Mouse (Mus musculus) forelimb bud, embryonic 11.5 days (tissue): ENCODE results near the gene Bbs9.
"Not testable (repeated sequence)": the region's sequence is repeated elsewhere in the genome, so short reads cannot be mapped to it uniquely, and the experiment has no call there.

Source experiments
- DNase-seq: peaks from one replicate; pipeline ENCODE4 v3.0.0-alpha.2; 2012; ENCODE audit warnings: low read depth, low spot score

Gene Bbs9

DNA sequence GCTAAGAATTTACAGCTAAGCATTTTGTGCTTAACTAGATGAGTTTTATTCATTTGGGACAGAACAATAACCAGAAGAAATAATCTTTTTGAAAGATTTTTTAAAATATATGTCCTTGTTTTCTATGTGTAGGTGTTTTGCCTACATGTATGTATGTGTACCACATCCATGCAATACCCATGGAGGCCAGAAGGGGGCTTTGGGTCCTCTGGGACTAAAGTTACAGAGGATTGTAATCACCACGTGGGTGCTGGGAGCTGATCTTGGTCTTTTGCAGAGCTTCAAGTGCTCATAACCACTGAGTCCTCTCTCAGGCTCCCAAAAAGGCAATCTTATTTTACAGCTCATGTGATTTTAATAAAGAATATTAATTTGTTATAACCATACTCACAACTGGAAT lies 371.3 kb downstream of the Bbs9 start:
- no peak for DNase-seq

DNA sequence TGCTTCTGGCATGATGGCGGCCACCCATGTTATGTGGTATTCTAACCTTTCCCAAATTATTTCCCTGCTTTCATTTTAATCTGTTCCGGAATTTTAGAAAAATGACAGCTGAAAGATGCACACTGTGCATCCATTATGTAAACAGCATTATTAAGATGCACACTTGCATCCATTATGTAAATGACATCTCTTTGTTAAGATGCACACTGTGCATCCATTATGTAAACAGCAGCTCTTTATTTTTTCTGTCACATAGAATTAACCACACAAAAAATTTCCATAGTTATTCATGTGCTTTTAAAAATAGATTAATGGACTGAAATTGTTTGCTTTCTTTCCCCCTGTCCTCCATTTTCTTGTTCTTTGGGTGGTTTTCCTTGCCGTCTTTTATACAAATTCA lies 373.3 kb downstream of the Bbs9 start:
- DNase-seq = no peak

DNA sequence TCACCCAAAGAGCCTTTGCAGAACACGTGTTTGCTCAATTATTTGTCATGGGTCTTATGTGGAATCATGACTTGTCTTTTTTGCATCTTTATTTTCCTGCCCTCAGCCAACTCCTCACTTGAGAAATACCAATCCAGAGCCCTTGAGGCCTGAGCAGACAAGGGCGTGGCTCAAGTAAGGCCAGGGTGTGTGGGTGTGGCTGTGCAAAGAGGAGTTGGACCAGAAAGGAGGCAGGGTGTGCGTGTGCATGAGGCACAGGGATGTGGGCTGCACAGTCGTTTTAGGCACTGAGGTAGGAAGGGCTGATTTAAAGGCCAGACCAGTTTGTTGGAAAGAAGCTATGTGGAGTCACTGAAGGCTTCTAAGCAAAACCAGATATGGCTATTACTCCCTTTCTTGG lies 373.7 kb downstream of the Bbs9 start:
- DNase-seq = no peak

DNA sequence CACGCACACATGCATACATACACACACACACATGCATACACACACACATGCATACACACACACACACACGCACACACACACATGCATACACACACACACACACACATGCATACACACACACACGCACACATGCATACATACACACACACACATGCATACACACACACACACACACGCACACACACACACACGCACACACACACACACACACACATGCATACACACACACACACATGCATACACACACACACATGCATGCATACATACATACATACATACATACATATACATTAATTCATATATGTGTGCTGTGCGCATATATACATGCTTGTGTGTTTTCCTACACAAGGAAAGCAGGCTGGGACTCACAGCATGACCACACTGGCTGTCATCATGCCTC lies 393.6 kb downstream of the Bbs9 start:
- not testable (repeated sequence) for DNase-seq

DNA sequence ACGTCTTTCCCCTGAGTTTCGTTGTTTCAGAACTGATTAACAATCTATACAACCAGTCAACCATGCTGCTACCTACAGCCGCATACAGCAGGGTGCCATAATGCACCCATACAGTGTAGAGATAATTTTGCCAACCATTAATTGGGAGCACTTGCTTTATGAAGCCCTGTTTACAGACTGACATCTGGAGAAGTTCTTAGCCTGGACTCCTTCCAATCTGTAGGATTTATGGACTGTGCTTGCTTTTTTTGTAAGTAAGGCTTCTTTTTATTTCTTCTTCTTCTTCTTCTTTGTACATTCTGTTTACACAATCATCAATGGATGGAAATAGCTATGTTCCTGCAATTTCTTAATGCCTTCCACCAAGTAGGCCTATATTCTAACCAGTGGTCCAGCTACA lies 395.1 kb downstream of the Bbs9 start:
- DNase-seq = no peak

DNA sequence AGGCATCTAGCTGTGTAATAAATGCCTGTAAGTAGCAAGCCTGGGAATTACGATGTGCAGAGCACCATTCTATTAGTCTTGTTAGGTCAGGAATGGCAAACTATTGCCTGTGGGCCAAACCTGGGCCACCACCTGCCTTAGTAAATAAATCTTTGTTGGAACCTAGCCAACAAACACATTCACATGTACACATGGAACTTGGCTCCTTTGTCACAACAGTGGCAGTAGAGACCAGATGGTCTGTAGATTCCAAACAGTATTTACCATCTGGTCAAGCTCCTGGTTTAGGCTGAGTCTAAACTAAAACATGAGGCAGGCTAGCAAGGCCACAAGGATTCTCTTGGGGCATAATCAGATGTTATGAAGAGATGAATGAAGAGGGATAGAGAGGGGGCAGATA lies 399.7 kb downstream of the Bbs9 start:
- DNase-seq = peak; percentile 71

DNA sequence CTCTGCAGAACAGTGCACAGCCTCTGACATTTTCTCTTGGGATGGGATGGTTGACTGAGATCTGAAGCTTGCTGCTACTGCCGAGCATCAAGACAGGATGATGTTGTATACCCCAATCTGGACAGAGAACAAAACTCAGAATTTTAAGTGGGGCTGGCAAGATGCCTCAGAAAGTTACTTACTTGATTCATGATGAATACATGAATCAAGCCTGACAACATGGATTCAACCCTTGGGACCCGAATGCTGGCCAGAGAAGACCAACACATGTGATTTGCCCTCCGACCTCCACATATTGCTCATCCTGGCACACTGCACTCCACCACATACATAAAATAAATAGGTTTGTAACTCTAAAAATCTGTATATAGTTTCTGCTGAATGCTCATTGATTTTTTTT lies 403.8 kb downstream of the Bbs9 start:
- no peak for DNase-seq

DNA sequence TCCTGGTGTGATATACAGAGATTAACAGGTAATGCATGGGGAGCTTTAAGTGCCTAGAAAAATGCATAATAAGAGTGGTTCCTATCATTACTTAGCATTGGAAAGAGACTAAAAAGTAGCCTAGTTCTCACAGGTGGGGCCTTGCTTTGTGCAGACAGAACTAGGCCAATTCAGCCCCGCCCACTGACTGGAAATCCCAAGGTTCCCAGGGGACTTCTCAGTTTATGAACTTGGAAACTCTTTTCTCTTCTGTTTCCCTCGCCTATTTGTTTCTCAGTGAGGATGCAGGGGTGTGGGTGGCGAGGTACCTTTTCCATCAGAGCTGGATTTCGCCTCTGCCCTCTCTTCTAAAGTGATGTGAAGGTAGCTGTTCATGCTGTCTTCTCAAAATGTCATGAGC lies 410.8 kb downstream of the Bbs9 start:
- DNase-seq = no peak

DNA sequence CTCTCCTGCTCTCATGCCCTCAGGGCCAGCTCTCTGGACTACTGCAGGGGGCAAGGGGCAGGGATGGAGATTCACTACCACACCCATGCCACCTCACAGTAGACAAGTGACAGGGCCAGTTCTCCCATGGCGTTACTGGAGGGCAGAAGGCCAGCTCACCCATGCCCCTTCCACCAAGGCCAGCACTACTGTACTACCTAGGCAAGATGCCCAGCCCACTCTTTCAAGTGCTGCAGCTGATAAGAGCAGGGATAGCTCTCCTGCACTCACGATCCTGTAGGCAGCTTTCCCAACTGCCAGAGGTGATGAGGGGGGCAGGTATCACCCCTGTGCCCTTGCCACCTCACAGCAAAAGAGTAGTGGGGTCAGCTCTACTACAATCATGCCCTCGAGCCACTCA lies 429.9 kb downstream of the Bbs9 start:
- no peak for DNase-seq

DNA sequence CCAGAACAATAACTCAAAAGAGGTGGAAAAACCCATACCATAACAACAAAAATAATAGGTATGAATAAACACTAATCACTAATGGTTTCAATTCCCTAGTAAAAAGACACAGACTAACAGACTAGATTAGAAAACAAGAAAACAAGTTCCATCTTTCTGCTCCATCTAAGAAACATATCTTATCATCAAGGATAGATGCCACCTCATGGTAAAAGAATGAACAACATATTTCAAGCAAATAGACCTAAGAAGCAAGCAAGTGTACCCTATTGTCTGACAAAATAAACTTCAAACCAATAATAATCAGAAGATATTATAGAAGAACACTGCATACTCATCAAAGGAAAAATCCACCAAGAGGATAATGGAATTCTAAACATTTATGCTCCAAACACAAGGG lies 441.3 kb downstream of the Bbs9 start:
- DNase-seq = no peak

DNA sequence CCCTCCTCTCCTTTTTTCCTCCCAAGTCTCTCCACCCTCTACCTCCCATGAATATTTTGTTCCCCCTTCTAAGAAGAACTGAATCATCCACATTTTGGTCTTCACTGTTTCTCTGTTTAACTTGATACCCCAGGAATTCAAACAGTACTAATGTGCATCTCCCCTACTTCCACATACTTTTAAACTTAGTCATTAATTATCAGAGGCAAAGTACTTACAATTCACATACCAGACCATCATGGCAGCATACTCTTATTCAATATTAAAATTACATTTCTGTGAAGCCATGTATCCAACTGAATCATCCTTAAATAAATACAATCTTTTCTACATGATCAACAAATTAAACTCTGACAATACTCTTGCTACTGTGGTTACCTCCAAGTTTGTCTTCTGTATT lies 460.1 kb downstream of the Bbs9 start:
- DNase-seq = no peak
